Mouse (Mus musculus) cerebellum, adult 9-10 months (tissue): ENCODE measurements around the gene Olfr1198.

Experiments used
- DNase-seq: peaks from one replicate; pipeline ENCODE4 v3.0.0; 2022

The Olfr1198 gene

GRCm38 (mm10) chr2:88751270-88751669, at the start of gene Olfr1198:
TSS of gene Olfr1198 (minus strand) at chr2:88751370.
- no peak for DNase-seq

- no peak for DNase-seq
Observed at GRCm38 (mm10) chr2:88792736-88793135, 41.6 kb upstream of the Olfr1198 start, which contains the start of gene Olfr1201. TSS of gene Olfr1201 (plus strand) at chr2:88793036.

GRCm38 (mm10) chr2:88770388-88770787, 19.2 kb upstream of the Olfr1198 start, which contains the start of gene Olfr1200:
TSS of gene Olfr1200 (minus strand) at chr2:88770488.
- no peak for DNase-seq

GRCm38 (mm10) chr2:88760369-88760768, 9.2 kb upstream of the Olfr1198 start, which contains the start of gene Olfr1199:
TSS of gene Olfr1199 (minus strand) at chr2:88760469.
- DNase-seq, result no peak

- DNase-seq, result no peak
Observed at GRCm38 (mm10) chr2:88743379-88743778, 7.8 kb downstream of the Olfr1198 start.

- no peak for DNase-seq
Observed at GRCm38 (mm10) chr2:88732266-88732665, 18.9 kb downstream of the Olfr1198 start, which contains the start of gene Olfr1197. TSS of gene Olfr1197 (minus strand) at chr2:88732366.

GRCm38 (mm10) chr2:88704497-88704896, 46.7 kb downstream of the Olfr1198 start, which contains the start of gene Olfr1196:
TSS of gene Olfr1196 (minus strand) at chr2:88704597.
- DNase-seq, result no peak
